Mouse (Mus musculus): ENCODE results near the gene Ets1. TPM values are rescaled to one million over a fixed set of nuclear protein-coding genes. Genes with fewer than 3 reads are reported as not detected.

Gene Ets1
- polyA plus RNA-seq, 1 experiment from 2014 or later: 13.6 TPM

GRCm38 (mm10) chr9:32694916-32695490, 59.0 kb downstream of the Ets1 start:
- 50% methylated on average over 4 of the region's 4 CpGs for WGBS
- Histone ChIP-seq H3K4me2 (replicated peaks; ENCODE audit: low read depth) (peak overlapping the region; percentile 91), H3K27ac (ENCODE audit: low read depth, low read length) (no peak overlapping the region), H3K27me3 (replicated peaks; ENCODE audit: control insufficient read depth, insufficient read depth, low read length) (no peaks in the 10 kb centered on the region; the same call in 1 of the 2 replicates), H3K4me3 (ENCODE audit: low read depth, low read length) (peak overlapping the region; percentile 69), H3K9me3 (ENCODE audit: control insufficient read depth) (no peaks in the 10 kb centered on the region), H3K4me1 (replicated peaks; ENCODE audit: control insufficient read depth, insufficient read depth, low read length) (no peaks in the 10 kb centered on the region), H3K36me3 (ENCODE audit: control insufficient read depth, insufficient read depth) (no peaks in the 10 kb centered on the region), H3K9ac (ENCODE audit: low read depth, low read length) (no peak overlapping the region)
- no peak for TF ChIP-seq CTCF (IDR thresholded peaks at IDR 0.05; ENCODE audit: low read depth)
- ATAC-seq: no peak

- peak overlapping the region; percentile 69 for H3K4me3 ChIP-seq (ENCODE audit: low read depth, low read length)
- peak; percentile 94 for ATAC-seq
- peak overlapping the region; percentile 88 for H3K27ac ChIP-seq (ENCODE audit: low read depth, low read length)
- no peaks in the 10 kb centered on the region for H3K27me3 ChIP-seq (replicated peaks; ENCODE audit: control insufficient read depth, insufficient read depth, low read length)
- H3K4me1 ChIP-seq (replicated peaks; ENCODE audit: control insufficient read depth, insufficient read depth, low read length): no peaks in the 10 kb centered on the region
- H3K4me2 ChIP-seq (replicated peaks; ENCODE audit: low read depth): peak overlapping the region; percentile 91
- TF ChIP-seq CTCF (IDR thresholded peaks at IDR 0.05; ENCODE audit: low read depth): peak; percentile 50
- no peaks in the 10 kb centered on the region for H3K36me3 ChIP-seq (ENCODE audit: control insufficient read depth, insufficient read depth)
- under 1% methylated on average over 66 of the region's 67 CpGs for WGBS
- peak overlapping the region; percentile 63 for H3K9ac ChIP-seq (ENCODE audit: low read depth, low read length)
- H3K9me3 ChIP-seq (ENCODE audit: control insufficient read depth): no peaks in the 10 kb centered on the region
These were observed 59.6 kb downstream of the Ets1 start for GRCm38 (mm10) chr9:32695492-32696190.

- Histone ChIP-seq H3K27ac (ENCODE audit: low read depth, low read length) (peak overlapping the region; percentile 88), H3K9me3 (ENCODE audit: control insufficient read depth) (no peaks in the 10 kb centered on the region), H3K9ac (ENCODE audit: low read depth, low read length) (peak overlapping the region; percentile 63), H3K4me3 (ENCODE audit: low read depth, low read length) (peak overlapping the region; percentile 69), H3K4me2 (replicated peaks; ENCODE audit: low read depth) (peak overlapping the region; percentile 91), H3K36me3 (ENCODE audit: control insufficient read depth, insufficient read depth) (no peaks in the 10 kb centered on the region), H3K27me3 (replicated peaks; ENCODE audit: control insufficient read depth, insufficient read depth, low read length) (no peaks in the 10 kb centered on the region), H3K4me1 (replicated peaks; ENCODE audit: control insufficient read depth, insufficient read depth, low read length) (no peaks in the 10 kb centered on the region)
- WGBS: 2% methylated on average over 13 of the region's 13 CpGs
- ATAC-seq: peak; percentile 25
- no peak for TF ChIP-seq CTCF (IDR thresholded peaks at IDR 0.05; ENCODE audit: low read depth)
These were observed 60.2 kb downstream of the Ets1 start for GRCm38 (mm10) chr9:32696259-32696658.

GRCm38 (mm10) chr9:32696717-32697116, 60.7 kb downstream of the Ets1 start:
- H3K4me1 ChIP-seq (replicated peaks; ENCODE audit: control insufficient read depth, insufficient read depth, low read length): no peaks in the 10 kb centered on the region
- H3K36me3 ChIP-seq (ENCODE audit: control insufficient read depth, insufficient read depth): no peaks in the 10 kb centered on the region
- TF ChIP-seq CTCF (IDR thresholded peaks at IDR 0.05; ENCODE audit: low read depth): no peak
- WGBS: 29% methylated on average over 7 of the region's 7 CpGs
- H3K27me3 ChIP-seq (replicated peaks; ENCODE audit: control insufficient read depth, insufficient read depth, low read length): no peaks in the 10 kb centered on the region
- ATAC-seq: no peak
- H3K9me3 ChIP-seq (ENCODE audit: control insufficient read depth): no peaks in the 10 kb centered on the region
- 0 out of 2 replicates have a peak overlapping the region, but pooled peaks have one; percentile 63 for H3K9ac ChIP-seq (ENCODE audit: low read depth, low read length)
- H3K4me3 ChIP-seq (ENCODE audit: low read depth, low read length): peak overlapping the region; percentile 69
- 0 out of 2 replicates have a peak overlapping the region, but pooled peaks have one; percentile 16 for H3K27ac ChIP-seq (ENCODE audit: low read depth, low read length)
- H3K4me2 ChIP-seq (replicated peaks; ENCODE audit: low read depth): peak overlapping the region; percentile 91

- no peak for ATAC-seq
- H3K4me2 ChIP-seq (replicated peaks; ENCODE audit: low read depth): peak overlapping the region; percentile 91
- 0 out of 2 replicates have a peak overlapping the region, but pooled peaks have one; percentile 12 for H3K9ac ChIP-seq (ENCODE audit: low read depth, low read length)
- 0 out of 2 replicates have a peak overlapping the region, but pooled peaks have one; percentile 16 for H3K27ac ChIP-seq (ENCODE audit: low read depth, low read length)
- no peaks in the 10 kb centered on the region for H3K27me3 ChIP-seq (replicated peaks; ENCODE audit: control insufficient read depth, insufficient read depth, low read length)
- peak overlapping the region; percentile 69 for H3K4me3 ChIP-seq (ENCODE audit: low read depth, low read length)
- TF ChIP-seq CTCF (IDR thresholded peaks at IDR 0.05; ENCODE audit: low read depth): no peak
- no peaks in the 10 kb centered on the region for H3K4me1 ChIP-seq (replicated peaks; ENCODE audit: control insufficient read depth, insufficient read depth, low read length)
- H3K36me3 ChIP-seq (ENCODE audit: control insufficient read depth, insufficient read depth): no peaks in the 10 kb centered on the region
- WGBS: 54% methylated on average over 9 of the region's 9 CpGs
- no peaks in the 10 kb centered on the region for H3K9me3 ChIP-seq (ENCODE audit: control insufficient read depth)
These were observed 61.5 kb downstream of the Ets1 start for GRCm38 (mm10) chr9:32697291-32698110.

- TF ChIP-seq CTCF (IDR thresholded peaks at IDR 0.05; ENCODE audit: low read depth): no peak
- H3K4me3 ChIP-seq (ENCODE audit: low read depth, low read length): no peak overlapping the region
These were observed 62.7 kb downstream of the Ets1 start for GRCm38 (mm10) chr9:32698766-32699165.

More at GRCm38 (mm10) chr9:32698766-32699165, 62.7 kb downstream of the Ets1 start:
- H3K4me1 ChIP-seq (replicated peaks; ENCODE audit: control insufficient read depth, insufficient read depth, low read length): no peaks in the 10 kb centered on the region
- ATAC-seq: no peak
- H3K4me2 ChIP-seq (replicated peaks; ENCODE audit: low read depth): peak overlapping the region; percentile 50
- no peak overlapping the region for H3K9ac ChIP-seq (ENCODE audit: low read depth, low read length)
- H3K27me3 ChIP-seq (replicated peaks; ENCODE audit: control insufficient read depth, insufficient read depth, low read length): no peaks in the 10 kb centered on the region
- no peaks in the 10 kb centered on the region for H3K36me3 ChIP-seq (ENCODE audit: control insufficient read depth, insufficient read depth)
- H3K27ac ChIP-seq (ENCODE audit: low read depth, low read length): no peak overlapping the region
- no peaks in the 10 kb centered on the region for H3K9me3 ChIP-seq (ENCODE audit: control insufficient read depth)
- whole genome bisulfite sequencing: 70% methylated on average over 4 of the region's 4 CpGs
